Mouse (Mus musculus) embryonic fibroblast, embryonic 13.5 days (primary cell): ENCODE measurements around the gene Tmem266.

Source experiments
- CTCF ChIP-seq: IDR thresholded peaks from 2 replicates; pipeline ENCODE4 v1.5.1; 2011; ENCODE audit warnings: mild to moderate bottlenecking, control low read depth, low read length, moderate library complexity, borderline replicate concordance; ENCODE audit not compliant: insufficient read depth
- POLR2A ChIP-seq: IDR thresholded peaks from 2 replicates; pipeline ENCODE4 v1.6.1; 2011; ENCODE audit warnings: low read depth, mild to moderate bottlenecking, control low read depth, low read length, moderate library complexity

DNA sequence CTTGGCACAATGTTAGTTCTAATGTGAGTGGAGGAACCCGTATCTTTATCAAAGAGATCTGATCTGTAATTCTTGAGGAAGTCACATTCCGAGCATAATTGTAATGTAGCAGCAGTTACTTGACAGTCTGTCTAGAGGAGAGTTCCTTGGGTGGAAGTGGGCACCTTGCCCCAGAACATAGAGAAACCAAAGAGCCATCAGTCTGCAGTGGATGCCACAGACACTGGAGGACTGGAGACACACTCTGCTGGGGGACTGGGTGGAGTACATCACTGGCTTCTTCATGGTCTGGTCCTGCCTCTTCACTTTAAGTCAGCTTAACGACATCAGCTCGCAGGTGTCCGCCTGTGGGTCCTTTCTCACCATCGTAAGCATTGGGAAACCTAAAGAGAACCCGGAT lies 17.5 kb downstream of the Tmem266 start:
- TF ChIP-seq POLR2A (no peak), CTCF (no peak)
